Mouse (Mus musculus): ENCODE results near the gene Adap2.
"Not testable (repeated sequence)": the region's sequence is repeated elsewhere in the genome, so short reads cannot be mapped to it uniquely, and the experiment has no call there.

Gene Adap2

GRCm38 (mm10) chr11:80161041-80161440 lies 7.1 kb downstream of the Adap2 start:
- DNase-seq (ENCODE audit: low spot score) = no peak

GRCm38 (mm10) chr11:80163362-80164116 lies 9.6 kb downstream of the Adap2 start:
- DNase-seq (ENCODE audit: low spot score) = no peak

- DNase-seq (ENCODE audit: low spot score) = no peak
Measured at GRCm38 (mm10) chr11:80164224-80164623, 10.3 kb downstream of the Adap2 start.

GRCm38 (mm10) chr11:80168121-80168520 lies 14.2 kb downstream of the Adap2 start:
- DNase-seq (ENCODE audit: low spot score) = no peak

DNA sequence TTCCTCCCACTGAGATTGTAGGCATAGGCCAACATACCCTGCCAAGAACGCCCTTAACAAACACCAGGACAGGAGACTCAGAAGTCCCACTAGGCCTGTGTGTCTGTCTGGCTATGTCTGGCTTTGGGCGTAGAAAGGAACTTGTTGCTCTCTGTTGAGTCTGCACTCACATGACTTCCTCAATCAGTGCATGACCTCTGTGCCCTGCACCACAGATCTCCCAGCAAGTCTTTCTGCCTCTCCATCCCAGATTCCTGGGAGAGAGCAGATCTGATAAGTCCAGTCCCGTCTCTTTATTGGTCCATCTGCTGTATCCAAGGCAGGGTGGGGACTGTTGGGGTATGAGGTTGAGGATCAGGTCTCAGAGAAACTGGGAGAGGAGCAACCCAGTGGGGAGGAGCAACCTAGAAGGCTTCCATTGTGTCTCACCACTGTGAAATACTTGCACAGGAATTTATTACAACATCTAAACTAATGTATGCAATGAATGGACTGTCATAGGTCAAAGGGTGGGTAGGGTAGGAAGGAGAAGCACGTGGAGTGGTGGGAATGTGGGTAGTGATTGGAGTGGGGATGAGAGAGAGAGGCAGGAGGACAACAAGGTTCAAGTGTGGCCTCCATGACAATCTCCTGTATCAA lies 14.8 kb downstream of the Adap2 start:
- no peak for DNase-seq (ENCODE audit: low spot score)

GRCm38 (mm10) chr11:80169629-80170028 lies 15.7 kb downstream of the Adap2 start:
- DNase-seq (ENCODE audit: low spot score) = no peak

- no peak for DNase-seq (ENCODE audit: low spot score)
Measured at GRCm38 (mm10) chr11:80170351-80170750, 16.4 kb downstream of the Adap2 start.

DNA sequence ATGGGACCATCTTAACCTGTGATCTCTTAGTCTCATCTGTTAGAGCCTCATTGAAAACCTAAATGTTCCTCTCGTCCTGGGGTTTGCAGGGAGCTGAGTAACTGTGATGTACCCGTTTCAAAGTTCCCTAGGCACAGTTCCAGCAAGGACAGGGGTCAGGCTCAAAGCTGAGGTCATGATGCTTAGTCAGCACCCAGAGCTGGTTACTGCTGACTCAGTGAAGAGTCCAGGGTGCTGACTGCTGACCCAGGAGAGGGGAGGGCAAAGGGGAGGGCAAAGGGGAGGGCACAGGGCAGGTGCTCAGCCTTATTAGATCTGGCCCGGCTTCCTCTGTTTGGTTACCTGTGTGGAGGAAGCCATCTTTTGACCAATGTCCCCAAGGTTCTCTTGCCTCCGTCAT lies 18.0 kb downstream of the Adap2 start:
- DNase-seq (ENCODE audit: low spot score) = no peak

GRCm38 (mm10) chr11:80173963-80174670 lies 20.2 kb downstream of the Adap2 start:
- no peak for DNase-seq (ENCODE audit: low spot score)

DNA sequence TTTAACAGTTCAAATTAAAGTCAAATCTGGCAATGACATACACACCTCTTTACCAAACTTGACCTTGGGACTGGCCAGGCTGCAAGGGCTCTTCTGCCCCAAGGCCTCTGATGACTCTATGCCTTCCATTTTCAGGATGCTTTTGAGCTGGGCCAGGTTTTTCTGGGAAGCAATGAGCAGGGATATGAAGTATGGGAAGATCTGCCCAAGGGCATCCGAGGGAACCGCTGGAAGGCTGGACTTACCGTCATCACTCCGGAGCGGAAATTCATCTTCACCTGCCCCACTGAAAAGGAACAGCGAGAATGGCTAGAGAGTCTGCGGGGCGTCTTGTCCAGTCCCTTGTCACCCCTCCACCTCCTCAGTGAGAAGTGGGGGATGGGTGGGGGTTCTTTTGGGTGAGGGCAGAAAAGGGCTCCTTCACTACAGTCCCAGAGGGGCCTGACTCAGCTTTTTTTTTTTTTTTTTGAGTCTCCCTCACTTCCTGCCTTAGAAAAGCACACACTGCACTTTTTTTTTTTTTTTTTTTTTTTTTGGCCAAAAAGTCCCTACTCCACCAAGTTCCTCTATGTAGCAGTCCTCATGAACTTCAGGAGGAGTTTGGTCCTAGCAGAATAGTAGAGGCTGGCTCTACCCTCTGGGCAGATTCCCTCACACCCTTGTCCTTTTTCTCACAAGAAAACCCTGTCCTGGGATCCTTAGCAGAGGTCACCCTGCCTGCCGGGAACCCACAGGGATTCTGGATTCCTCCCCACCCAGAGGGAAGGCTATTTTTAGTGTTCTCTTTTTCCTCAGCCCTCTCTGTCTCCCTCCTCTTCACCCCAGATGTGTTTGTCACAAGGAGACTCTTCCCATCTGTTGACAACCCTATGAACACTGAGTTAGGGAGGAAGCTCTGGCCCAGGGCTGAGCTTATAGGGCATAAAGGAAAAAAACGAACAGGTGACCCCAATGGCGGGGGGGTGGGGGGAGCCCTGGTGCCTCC lies 23.3 kb downstream of the Adap2 start:
- no peak for DNase-seq (ENCODE audit: low spot score)

DNA sequence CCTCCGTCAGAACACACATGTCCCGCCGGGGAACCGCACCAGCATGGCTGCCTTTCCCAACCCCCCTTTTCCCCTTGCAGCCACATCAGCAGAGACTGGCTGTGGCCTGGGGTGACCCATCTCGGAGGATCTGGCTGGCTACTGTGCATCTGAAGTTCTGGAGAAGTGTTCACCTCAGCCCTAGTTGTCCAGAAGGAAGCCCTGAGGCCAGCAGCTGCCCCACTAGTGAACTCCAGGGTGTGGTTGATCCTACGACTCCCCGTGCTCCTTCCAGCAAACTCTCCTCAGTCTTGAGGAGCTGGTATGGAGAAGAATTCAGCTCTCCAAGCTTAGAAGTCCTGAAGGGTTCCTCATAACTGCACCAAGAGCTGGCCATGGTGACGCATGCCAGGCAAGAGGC lies 24.4 kb downstream of the Adap2 start:
- no peak for DNase-seq (ENCODE audit: low spot score)

DNA sequence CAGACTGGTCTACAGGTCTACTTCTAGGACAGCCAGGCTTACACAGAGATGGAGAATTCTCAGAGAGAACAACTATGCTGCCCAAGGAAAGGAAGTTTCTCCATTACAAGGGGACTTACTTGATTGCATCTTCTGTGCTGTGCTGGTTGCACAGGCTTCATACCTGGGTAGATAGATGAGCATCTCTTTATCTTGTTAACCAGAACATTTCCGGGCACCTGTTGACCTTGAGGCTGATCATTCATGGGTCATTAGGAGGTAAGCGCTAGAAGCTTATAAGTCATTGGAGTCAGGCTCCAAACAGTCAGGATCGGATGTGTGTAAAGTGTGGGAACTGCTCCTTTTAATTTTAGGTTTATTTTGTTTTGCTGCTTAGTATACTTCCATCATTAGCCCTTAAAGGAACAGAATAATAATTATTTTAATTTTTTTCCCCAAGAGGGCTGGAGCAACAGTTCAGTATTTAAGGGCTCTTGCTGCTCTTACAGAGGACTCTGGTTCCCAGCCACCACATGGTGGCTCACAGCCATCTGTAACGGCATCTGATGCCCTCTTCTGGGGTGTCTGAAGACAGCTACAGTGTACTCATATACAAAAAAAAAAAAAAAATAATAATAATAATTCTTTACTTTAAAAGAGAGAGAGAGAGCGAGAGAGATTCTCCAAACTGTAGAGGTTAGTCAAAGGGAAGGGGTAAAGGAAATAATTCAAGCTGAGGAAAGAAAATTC lies 27.3 kb downstream of the Adap2 start:
- DNase-seq (ENCODE audit: low spot score) = no peak

- not testable (repeated sequence) for DNase-seq (ENCODE audit: low spot score)
Measured at GRCm38 (mm10) chr11:80183054-80183704, 29.3 kb downstream of the Adap2 start.

- DNase-seq (ENCODE audit: low spot score) = peak; percentile 91
Measured at GRCm38 (mm10) chr11:80183705-80184255, 29.9 kb downstream of the Adap2 start, which contains the start of gene Rnf135. Gene Rnf135 (plus strand): TSS chr11:80183851.

GRCm38 (mm10) chr11:80184531-80185071 lies 30.7 kb downstream of the Adap2 start:
- DNase-seq (ENCODE audit: low spot score) = no peak

DNA sequence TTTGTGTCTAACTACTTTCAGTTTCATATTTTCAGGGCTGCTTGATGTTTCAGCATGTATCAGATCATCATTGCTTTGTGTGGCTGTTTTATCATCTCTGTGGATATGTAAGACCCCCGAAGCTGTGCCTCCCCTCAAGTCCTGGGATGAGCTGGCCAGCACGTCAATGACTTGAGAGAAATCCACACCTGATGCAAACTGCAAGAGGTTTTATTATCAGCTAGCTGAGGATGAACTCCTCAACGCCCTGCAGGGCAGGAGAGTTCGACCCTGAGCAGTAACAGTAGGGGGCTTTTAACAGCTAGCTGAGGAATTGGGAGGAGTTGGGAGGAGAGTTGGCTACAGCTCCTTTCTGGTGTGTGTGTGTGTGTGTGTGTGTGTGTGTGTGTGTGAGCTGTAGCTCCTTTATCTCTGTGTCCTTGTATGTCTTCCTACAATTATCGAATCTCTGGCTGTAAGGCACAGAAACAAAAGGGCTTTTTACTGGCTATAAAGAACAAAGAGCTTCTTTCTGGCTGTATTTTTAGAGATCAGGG lies 31.6 kb downstream of the Adap2 start:
- DNase-seq (ENCODE audit: low spot score) = not testable (repeated sequence)

DNA sequence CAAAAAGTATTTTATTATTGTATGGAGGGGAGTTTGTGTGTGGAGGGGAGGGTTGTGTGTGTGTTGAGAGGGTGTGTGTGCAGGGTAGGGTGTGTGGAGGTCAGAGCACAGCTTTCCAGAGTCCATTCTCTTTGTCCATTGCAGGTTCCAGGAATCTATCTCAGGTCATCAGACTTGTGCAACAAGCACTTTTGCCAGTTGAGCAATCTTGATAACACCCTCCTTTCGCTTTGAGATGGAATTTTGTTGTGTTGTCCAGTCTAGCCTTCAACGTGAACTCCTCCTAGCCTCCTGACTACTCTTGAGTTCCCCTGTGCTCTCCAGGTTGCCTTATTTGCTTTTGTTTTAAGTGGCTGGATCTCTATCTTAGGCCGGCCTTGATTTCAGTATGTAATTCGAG lies 36.4 kb downstream of the Adap2 start:
- DNase-seq (ENCODE audit: low spot score) = no peak

DNA sequence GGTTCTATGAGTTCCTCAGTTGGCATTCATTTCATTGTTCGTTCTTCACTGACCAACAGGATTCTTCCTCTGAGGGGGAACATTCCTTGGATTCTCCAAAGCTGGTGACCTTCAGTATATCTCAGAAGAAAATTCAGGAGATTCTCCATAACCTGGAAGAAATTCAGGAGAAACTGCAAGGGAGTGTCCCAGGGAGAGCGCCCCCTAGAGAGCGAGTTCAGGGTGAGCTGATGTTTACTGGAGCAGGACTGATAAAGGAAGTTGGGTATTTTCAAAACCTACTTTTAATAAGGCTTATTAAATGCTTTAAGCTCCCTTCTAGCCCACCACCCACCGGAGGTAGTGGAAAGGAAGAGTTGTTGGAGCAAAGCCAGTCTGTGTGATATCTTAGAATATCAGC lies 39.9 kb downstream of the Adap2 start:
- DNase-seq (ENCODE audit: low spot score) = no peak

DNA sequence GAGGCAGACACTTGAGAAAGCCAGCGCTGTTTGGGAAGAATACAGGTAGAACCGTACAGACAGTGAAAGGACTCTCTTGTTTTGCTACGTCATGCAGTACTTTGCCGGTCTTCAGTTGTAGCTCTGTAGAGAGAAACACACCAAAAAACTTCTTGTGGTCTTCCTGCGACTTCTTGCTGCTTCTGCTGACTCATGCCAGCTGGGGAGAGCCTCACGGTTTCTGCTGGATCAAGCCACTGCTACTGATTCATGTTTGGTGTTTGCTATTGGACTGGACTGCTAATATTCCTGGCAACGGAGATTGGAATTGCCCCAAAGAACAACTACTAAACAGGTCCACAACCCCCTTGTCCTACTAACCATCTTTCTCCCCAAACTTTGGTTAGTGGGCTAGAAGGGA lies 42.4 kb downstream of the Adap2 start:
- no peak for DNase-seq (ENCODE audit: low spot score)

- DNase-seq (ENCODE audit: low spot score) = no peak
Measured at GRCm38 (mm10) chr11:80199316-80199715, 45.4 kb downstream of the Adap2 start.

All from ovary, postnatal 36 days (tissue).